Comparison of ENCODE assay signal across 8 mouse cellular contexts in the genomic region with DNA sequence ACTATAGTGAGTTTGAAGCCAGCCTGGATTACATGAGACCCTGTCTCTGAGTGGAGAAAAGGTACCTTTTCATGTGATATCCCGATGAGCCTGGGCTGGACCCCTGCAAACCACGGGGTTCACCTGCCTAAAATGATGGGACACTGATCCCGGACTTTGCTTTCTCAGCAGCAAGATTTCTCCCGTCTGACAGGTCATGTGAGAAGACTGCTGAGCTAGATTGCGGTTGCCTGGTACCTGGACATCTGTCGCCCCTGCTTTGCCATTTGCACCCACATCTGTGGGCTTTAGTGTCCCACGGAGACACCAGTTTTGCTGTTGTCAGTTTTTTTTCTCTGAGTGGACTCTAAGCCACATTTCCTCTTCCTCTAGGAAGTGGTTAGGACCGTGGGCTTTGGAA. TPM values are rescaled to one million over a fixed set of nuclear protein-coding genes. Genes with fewer than 3 reads are reported as not detected.
DNase-seq lines count a peak whose midpoint lies in the region; ATAC-seq and TF ChIP-seq lines count a peak whose summit lies in the region.

No protein-coding gene starts in this region.

- no peaks in the 10 kb centered on the region for H3K9me3 ChIP-seq in MEL (replicated peaks; ENCODE audit: insufficient read depth, low read length)
- H3K9me3 ChIP-seq in hindbrain, embryonic 14.5 days (ENCODE audit: control insufficient read depth, low read length) = no peaks in the 10 kb centered on the region
- H3K9me3 ChIP-seq in liver, embryonic 16.5 days (replicated peaks; ENCODE audit: control insufficient read depth, low read length) = no peaks in the 10 kb centered on the region

- TF ChIP-seq RAD21 in MEL (IDR thresholded peaks at IDR 0.05; ENCODE audit: low read depth, low read length) = no peak

- H3K4me3 ChIP-seq in gastrocnemius, adult 2 months = no peak overlapping the region
- peak overlapping the region; percentile 70 to 81 for H3K4me3 ChIP-seq in MEL (ENCODE audit: control insufficient read depth in 1 of 2, insufficient read depth in 1 of 2, low read depth in 2 of 2, low read length in 2 of 2)
- H3K4me3 ChIP-seq in hindbrain, embryonic 14.5 days (replicated peaks; ENCODE audit: low read length) = peak overlapping the region; percentile 66
- peak overlapping the region; percentile 90 for H3K4me3 ChIP-seq in liver, embryonic 16.5 days (ENCODE audit: low read depth, low read length)

- TF ChIP-seq EP300 in MEL (IDR thresholded peaks at IDR 0.05; ENCODE audit: low read depth in 1 of 2, low read length in 2 of 2) = no peak

- H3K4me2 ChIP-seq in hindbrain, embryonic 14.5 days (replicated peaks) = peak overlapping the region; percentile 57
- peak overlapping the region; percentile 99 for H3K4me2 ChIP-seq in liver, embryonic 16.5 days (ENCODE audit: low read depth, low read length)

- intact Hi-C loops in gastrocnemius, adult 2 months (cut with DNase I) = no loop called here
- intact Hi-C loops in gastrocnemius, postnatal 36 days (cut with DNase I) = no loop called here

- peaks cover 5 to 23% of the 10 kb centered on the region in 2 experiments for H3K36me3 ChIP-seq in MEL (ENCODE audit: control insufficient read depth in 1 of 2, insufficient read depth in 2 of 2, low read length in 2 of 2)
- H3K36me3 ChIP-seq in hindbrain, embryonic 14.5 days (replicated peaks; ENCODE audit: control insufficient read depth, insufficient read depth) = peaks cover 9% of the 10 kb centered on the region
- H3K36me3 ChIP-seq in liver, embryonic 16.5 days (ENCODE audit: control insufficient read depth, insufficient read depth) = no peaks in the 10 kb centered on the region

- 82% methylated on average over 8 of the region's 8 CpGs for WGBS in hindbrain, embryonic 14.5 days
- WGBS in liver, embryonic 16.5 days (ENCODE audit: insufficient replicate concordance) = 54% methylated on average over 8 of the region's 8 CpGs

- peak overlapping the region; percentile 75; the same call in 1 of the 2 replicates for H3K9ac ChIP-seq in MEL (ENCODE audit: control insufficient read depth, low read depth, low read length, poor library complexity, severe bottlenecking)
- peak overlapping the region; percentile 81; the same call in 1 of the 2 replicates for H3K9ac ChIP-seq in hindbrain, embryonic 14.5 days
- no peak overlapping the region for H3K9ac ChIP-seq in liver, embryonic 16.5 days (ENCODE audit: low read depth, low read length)

- H3K79me2 ChIP-seq in MEL (ENCODE audit: control insufficient read depth, insufficient read depth, low read length, poor library complexity) = peaks cover 18% of the 10 kb centered on the region

- TF ChIP-seq CTCF in gastrocnemius, adult 2 months (IDR thresholded peaks at IDR 0.05) = no peak
- no peak for TF ChIP-seq CTCF in MEL (IDR thresholded peaks at IDR 0.05 in 2 of 3, conservative IDR thresholded peaks at IDR 0.05 in 1 of 3; ENCODE audit: control insufficient read depth in 1 of 3, insufficient read depth in 1 of 3, low read depth in 2 of 3, low read length in 3 of 3, poor library complexity in 1 of 3, severe bottlenecking in 1 of 3)

- peaks cover 13 to 31% of the 10 kb centered on the region in 2 experiments for H3K4me1 ChIP-seq in MEL (ENCODE audit: control insufficient read depth in 1 of 2, insufficient read depth in 2 of 2, low read length in 2 of 2)
- peaks cover 29% of the 10 kb centered on the region for H3K4me1 ChIP-seq in hindbrain, embryonic 14.5 days (replicated peaks; ENCODE audit: control insufficient read depth, insufficient read depth, low read length)
- H3K4me1 ChIP-seq in liver, embryonic 16.5 days (ENCODE audit: control insufficient read depth, low read depth, low read length) = peaks cover 36% of the 10 kb centered on the region

- no peak overlapping the region for H3K27ac ChIP-seq in gastrocnemius, adult 2 months
- 0 out of 2 replicates have a peak overlapping the region, but pooled peaks have one; percentile 4 for H3K27ac ChIP-seq in MEL (ENCODE audit: control insufficient read depth, low read depth, low read length)
- H3K27ac ChIP-seq in hindbrain, embryonic 14.5 days = no peak overlapping the region
- no peak overlapping the region for H3K27ac ChIP-seq in liver, embryonic 16.5 days (ENCODE audit: low read length)

- H3K27me3 ChIP-seq in MEL (ENCODE audit: control insufficient read depth in 1 of 2, insufficient read depth in 2 of 2, low read length in 2 of 2) = no peaks in the 10 kb centered on the region
- H3K27me3 ChIP-seq in hindbrain, embryonic 14.5 days (ENCODE audit: control insufficient read depth, insufficient read depth, low read length) = no peaks in the 10 kb centered on the region
- no peaks in the 10 kb centered on the region for H3K27me3 ChIP-seq in liver, embryonic 16.5 days (ENCODE audit: control insufficient read depth, insufficient read depth, low read depth, low read length)

- peak; percentile 11 for DNase-seq in gastrocnemius, adult 2 months
- no peak for DNase-seq in gastrocnemius, postnatal 36 days
- no peak for DNase-seq in MEL (ENCODE audit: low read depth, low spot score)
- DNase-seq in hindbrain, embryonic 14.5 days (ENCODE audit: low spot score) = no peak
- DNase-seq in cerebellum, adult 11-12 months = no peak
- DNase-seq in urinary bladder, adult 18-20 months (ENCODE audit: low spot score in 2 of 2) = no peak
- DNase-seq in layer of hippocampus, adult 11-12 months (ENCODE audit: low spot score) = no peak

- TF ChIP-seq POLR2A in MEL (IDR thresholded peaks at IDR 0.05; ENCODE audit: control insufficient read depth in 1 of 2, insufficient read depth in 1 of 2, low read depth in 1 of 2, low read length in 2 of 2, poor library complexity in 1 of 2) = no peak

- ATAC-seq in hindbrain, embryonic 14.5 days (ENCODE audit: low FRiP score) = no peak
- no peak for ATAC-seq in liver, embryonic 16.5 days (ENCODE audit: low read depth)

TF ChIP-seq in MEL, 35 proteins besides CTCF, POLR2A, EP300 and RAD21:
- TF ChIP-seq USF2 (IDR thresholded peaks at IDR 0.05; ENCODE audit: borderline replicate concordance in 1 of 2, insufficient read depth in 1 of 2, low read depth in 1 of 2, low read length in 2 of 2) (no peak), ETS1 (IDR thresholded peaks at IDR 0.05; ENCODE audit: low read depth, low read length) (no peak), TBP (IDR thresholded peaks at IDR 0.05; ENCODE audit: low read depth, low read length) (no peak), TAL1 (IDR thresholded peaks at IDR 0.05; ENCODE audit: low read length) (no peak), MXI1 (IDR thresholded peaks at IDR 0.05; ENCODE audit: low read depth, low read length) (no peak), BHLHE40 (IDR thresholded peaks at IDR 0.05; ENCODE audit: borderline replicate concordance, low read depth, low read length) (no peak), RCOR1 (IDR thresholded peaks at IDR 0.05; ENCODE audit: low read depth, low read length) (no peak), USF1 (IDR thresholded peaks at IDR 0.05; ENCODE audit: low read depth, low read length) (no peak), KAT2A (conservative IDR thresholded peaks at IDR 0.05; ENCODE audit: low read depth, low read length) (no peak), E2F4 (IDR thresholded peaks at IDR 0.05; ENCODE audit: borderline replicate concordance, low read depth, low read length) (no peak), MAFK (IDR thresholded peaks at IDR 0.05; ENCODE audit: borderline replicate concordance, low read depth, low read length) (no peak), HCFC1 (IDR thresholded peaks at IDR 0.05; ENCODE audit: low read depth, low read length) (no peak), GATA1 (IDR thresholded peaks at IDR 0.05; ENCODE audit: low read depth, low read length) (no peak), ZC3H11A (IDR thresholded peaks at IDR 0.05; ENCODE audit: low read depth, low read length) (no peak), MAX (IDR thresholded peaks at IDR 0.05; ENCODE audit: low read length) (no peak), CHD1 (IDR thresholded peaks at IDR 0.05; ENCODE audit: low read depth, low read length) (no peak)

RNA-seq across cellular contexts. Expression of a gene that starts 1.5 kb away (rescaled TPM):
- 1 to 10 TPM; 1.2 to 1.4 TPM for total RNA-seq in gastrocnemius, adult 2 months (2021)
- total RNA-seq in gastrocnemius, postnatal 36 days (2021) = 1 to 10 TPM; 1.5 to 1.8 TPM
- total RNA-seq in MEL (2012; rRNA removed) = 12.4 and 14.3 TPM in 2 replicates
- 10 to 100 TPM in 1 of 2 experiments, not detected in 1; 16.2 TPM for polyA plus RNA-seq in MEL (2012; ENCODE audit: insufficient read depth in 1 of 2, insufficient read length in 2 of 2, low read depth in 1 of 2, low replicate concordance in 2 of 2, missing spikeins in 1 of 2)
- polyA plus RNA-seq in hindbrain, embryonic 14.5 days (2014; fragmentation: Nextera tagmentation; extraction: Ambion mirVana) = 35.9 and 38.0 TPM in 2 replicates
- polyA plus RNA-seq in liver, embryonic 16.5 days (2015; fragmentation: Nextera tagmentation; extraction: Ambion mirVana) = 5.9 and 6.1 TPM in 2 replicates

RNA-seq across cellular contexts. Expression of a gene that starts 9.3 kb away (rescaled TPM):
- 10 to 100 TPM; 68.3 to 69.6 TPM for total RNA-seq in gastrocnemius, adult 2 months (2021)
- 10 to 100 TPM; 55.2 to 61.5 TPM for total RNA-seq in gastrocnemius, postnatal 36 days (2021)
- total RNA-seq in MEL (2012; rRNA removed) = 43.3 and 53.2 TPM in 2 replicates
- 10 to 100 TPM in 1 of 2 experiments, not detected in 1; 49.4 TPM for polyA plus RNA-seq in MEL (2012; ENCODE audit: insufficient read depth in 1 of 2, insufficient read length in 2 of 2, low read depth in 1 of 2, low replicate concordance in 2 of 2, missing spikeins in 1 of 2)
- polyA plus RNA-seq in hindbrain, embryonic 14.5 days (2014; fragmentation: Nextera tagmentation; extraction: Ambion mirVana) = 161 and 166 TPM in 2 replicates
- polyA plus RNA-seq in liver, embryonic 16.5 days (2015; fragmentation: Nextera tagmentation; extraction: Ambion mirVana) = 22.0 and 25.5 TPM in 2 replicates
